Mouse (Mus musculus) testis, adult 2 months (tissue): Measurements from ENCODE around the gene Senp7.

ENCODE experiments used
- CTCF ChIP-seq: fragments of 200-500 bp; IDR thresholded peaks from 2 replicates; pipeline ENCODE4 v1.5.1; 2012; ENCODE audit warnings: low read depth, mild to moderate bottlenecking, inconsistent platforms, low read length, moderate library complexity; ENCODE audit not compliant: control insufficient read depth, insufficient read depth, insufficient replicate concordance
- POLR2A ChIP-seq: fragments of 200-500 bp; IDR thresholded peaks from 2 replicates; pipeline ENCODE4 v1.6.1; 2012; ENCODE audit warnings: low read depth, mild to moderate bottlenecking, inconsistent platforms, low read length, moderate library complexity; ENCODE audit not compliant: control insufficient read depth

DNA sequence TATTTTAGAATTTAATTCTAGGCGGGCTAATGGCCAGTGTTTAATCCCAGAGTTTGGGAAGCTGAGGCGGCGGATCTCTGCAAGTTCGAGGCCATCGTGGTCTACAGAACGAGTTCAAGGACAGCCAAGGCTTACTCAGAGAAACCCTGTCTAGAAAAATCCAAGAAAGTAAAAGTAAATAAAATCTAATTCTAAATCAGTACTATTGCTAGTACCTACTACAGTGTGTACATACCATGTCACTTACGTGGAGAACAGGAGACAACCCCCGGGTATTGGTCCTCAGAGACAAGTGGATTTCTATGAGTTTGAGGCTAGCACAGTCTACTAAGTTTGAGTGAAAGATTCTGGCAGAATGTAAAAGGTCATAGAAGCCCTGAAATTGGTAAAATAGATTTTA lies 10.0 kb upstream of the Senp7 start:
- TF ChIP-seq POLR2A (no peak), CTCF (no peak)
